Mouse (Mus musculus): ENCODE data around the gene Tymp.

The Tymp gene

GRCm38 (mm10) chr15:89376957-89377356 lies at the start of gene Tymp:
TSS of gene Tymp (minus strand) at chr15:89377039.
- DNase-seq (ENCODE audit: low read depth in 2 of 2, low spot score in 2 of 2) = no peak

GRCm38 (mm10) chr15:89425711-89426121 lies 48.9 kb upstream of the Tymp start, which contains the start of gene Cpt1b:
TSS of gene Cpt1b (minus strand) at chr15:89425863.
- DNase-seq (ENCODE audit: low read depth in 2 of 2, low spot score in 2 of 2) = no peak

GRCm38 (mm10) chr15:89424621-89425020 lies 47.8 kb upstream of the Tymp start:
- DNase-seq (ENCODE audit: low read depth in 2 of 2, low spot score in 2 of 2) = no peak

GRCm38 (mm10) chr15:89421938-89422337 lies 45.1 kb upstream of the Tymp start:
- DNase-seq (ENCODE audit: low read depth in 2 of 2, low spot score in 2 of 2) = no peak

DNA sequence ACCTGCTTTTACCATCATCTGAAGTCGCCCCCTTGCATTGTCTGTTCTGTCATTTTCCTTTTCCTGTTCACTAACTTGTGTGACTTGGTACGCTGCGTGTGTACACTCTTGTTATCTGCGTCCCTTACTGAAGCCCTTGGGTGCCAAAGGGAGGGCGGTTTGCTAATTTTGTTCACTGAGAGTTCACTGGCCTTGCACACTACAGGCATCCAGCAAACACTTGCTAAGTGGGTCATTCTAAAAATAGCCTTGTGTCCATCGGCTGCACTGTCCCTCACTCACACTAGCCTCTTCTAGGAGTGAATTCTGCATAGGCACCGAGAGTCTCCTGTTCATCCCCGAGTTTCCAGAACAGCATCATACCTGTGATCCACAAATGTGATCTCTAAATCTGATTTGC lies 38.4 kb upstream of the Tymp start:
- DNase-seq (ENCODE audit: low read depth in 2 of 2, low spot score in 2 of 2) = no peak

DNA sequence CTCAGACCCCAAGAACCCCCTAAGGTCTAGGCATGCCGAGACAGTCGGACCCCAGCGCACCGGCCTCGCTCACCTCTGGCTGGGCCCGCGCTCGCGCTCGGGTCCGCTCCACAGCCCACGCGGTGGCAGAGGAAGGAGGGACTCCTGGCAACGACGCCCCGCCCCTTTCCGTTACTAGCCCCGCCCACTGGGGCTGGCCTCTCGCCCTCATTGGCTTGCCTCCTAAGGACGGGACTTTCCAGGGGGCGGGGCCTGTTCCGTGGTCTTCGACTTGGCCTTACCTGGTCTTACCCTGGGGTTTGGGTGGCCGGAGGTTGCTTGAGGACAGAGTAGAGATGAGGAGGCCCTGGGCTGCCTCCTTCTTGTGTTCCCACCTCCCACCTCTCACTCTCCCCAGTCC lies 33.3 kb upstream of the Tymp start, which contains the start of gene Syce3:
Gene Syce3, minus strand, starts transcription at position 386 of the 400 bp plus-strand sequence.
- no peak for DNase-seq (ENCODE audit: low read depth in 2 of 2, low spot score in 2 of 2)

GRCm38 (mm10) chr15:89406691-89407090 lies 29.9 kb upstream of the Tymp start:
- DNase-seq (ENCODE audit: low read depth in 2 of 2, low spot score in 2 of 2) = no peak

- DNase-seq (ENCODE audit: low read depth in 2 of 2, low spot score in 2 of 2) = no peak
Measured at GRCm38 (mm10) chr15:89404831-89405623, 28.2 kb upstream of the Tymp start.

DNA sequence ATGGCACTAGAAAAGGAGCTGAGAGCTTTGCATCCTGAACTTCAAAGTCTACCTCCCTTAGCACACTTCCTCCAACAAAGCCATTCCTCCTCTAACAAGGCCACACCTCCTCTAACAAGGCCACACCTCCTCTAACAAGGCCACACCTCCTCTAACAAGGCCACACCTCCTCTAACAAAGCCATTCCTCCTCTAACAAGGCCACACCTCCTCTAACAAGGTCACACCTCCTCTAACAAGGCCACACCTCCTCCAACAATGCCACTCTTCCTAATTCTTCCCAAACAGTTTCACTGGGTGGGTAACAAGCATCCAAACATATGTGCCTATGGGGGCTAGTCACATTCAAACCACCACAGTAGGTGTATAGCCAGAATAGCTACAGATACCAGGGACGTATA lies 25.6 kb upstream of the Tymp start:
- no peak for DNase-seq (ENCODE audit: low read depth in 2 of 2, low spot score in 2 of 2)

DNA sequence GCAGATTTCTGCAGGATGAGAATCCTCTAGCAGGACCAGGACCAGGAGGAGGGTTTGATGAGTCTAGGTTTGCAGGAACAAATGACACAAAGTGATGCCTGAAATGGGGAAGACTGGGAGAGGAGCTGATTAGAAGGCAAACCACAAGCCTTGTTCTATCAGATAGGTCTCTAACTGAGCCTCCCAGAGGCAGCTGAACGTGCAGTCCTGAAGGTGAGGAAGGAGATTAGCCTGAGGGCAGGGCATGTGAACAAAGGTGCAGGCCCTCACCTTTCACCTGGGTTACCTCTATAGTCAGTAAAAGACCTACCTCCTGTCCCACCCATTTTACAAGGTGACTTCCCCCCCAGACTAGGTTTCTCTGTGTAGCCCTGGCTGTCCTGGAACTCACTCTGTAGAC lies 22.9 kb upstream of the Tymp start:
- no peak for DNase-seq (ENCODE audit: low read depth in 2 of 2, low spot score in 2 of 2)

DNA sequence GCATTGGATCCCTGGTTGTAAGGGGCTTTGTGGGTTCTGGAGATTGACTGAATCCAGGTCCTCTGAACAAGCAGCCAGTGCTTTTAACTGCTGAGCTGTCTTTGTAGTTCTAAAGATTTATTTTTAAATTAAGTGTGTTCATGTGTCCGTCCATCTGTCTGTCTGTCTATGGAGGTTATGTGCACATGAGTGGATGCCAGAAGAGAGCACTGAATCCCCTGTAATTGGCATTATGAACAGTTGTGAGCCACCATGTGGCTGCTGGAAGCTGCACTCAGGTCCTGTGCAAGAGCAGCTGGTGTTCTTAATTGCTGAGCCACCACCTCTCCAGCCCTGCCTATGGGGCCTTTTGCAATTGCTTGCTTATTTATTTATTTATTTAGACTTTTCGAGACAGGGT lies 21.3 kb upstream of the Tymp start:
- DNase-seq (ENCODE audit: low read depth in 2 of 2, low spot score in 2 of 2) = no peak

DNA sequence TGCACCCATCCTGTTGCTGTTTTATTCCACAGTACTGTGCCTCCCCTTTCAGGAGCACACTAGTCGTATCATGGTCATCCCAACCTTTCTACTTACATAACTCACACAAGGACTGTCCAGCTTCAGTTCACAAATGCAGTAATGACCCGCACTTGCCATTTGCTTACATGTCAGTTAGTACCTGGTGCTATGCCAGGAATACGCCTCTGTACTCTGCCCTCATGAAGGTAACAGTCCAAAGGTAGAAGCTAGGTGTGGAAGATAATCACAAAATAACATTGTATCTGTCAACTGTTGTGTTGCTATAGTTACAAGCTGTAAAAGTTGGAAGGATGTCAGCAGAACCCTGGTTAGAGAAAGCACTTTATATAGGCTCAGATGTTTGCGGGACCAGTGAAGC lies 20.0 kb upstream of the Tymp start:
- DNase-seq (ENCODE audit: low read depth in 2 of 2, low spot score in 2 of 2) = no peak

DNA sequence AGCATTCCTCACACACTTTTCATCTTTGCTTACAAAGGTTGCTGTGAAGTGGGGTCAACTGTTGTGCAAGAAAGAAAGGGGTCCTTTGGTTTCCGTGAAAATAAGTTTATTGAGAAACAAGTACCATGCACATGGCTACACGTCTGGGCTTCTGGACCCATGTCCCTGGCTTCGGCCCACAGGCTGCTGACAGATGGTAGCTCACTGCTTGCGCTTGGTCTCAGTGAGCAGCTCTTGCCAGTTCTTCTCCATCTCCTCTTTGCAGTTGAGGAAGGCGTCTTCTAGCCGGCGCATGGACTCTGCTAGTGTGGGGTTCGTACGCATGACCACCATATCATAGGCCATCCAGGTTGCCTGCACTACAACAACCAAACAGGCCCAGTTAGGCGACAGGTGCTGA lies 13.2 kb upstream of the Tymp start:
- DNase-seq (ENCODE audit: low read depth in 2 of 2, low spot score in 2 of 2) = no peak

DNA sequence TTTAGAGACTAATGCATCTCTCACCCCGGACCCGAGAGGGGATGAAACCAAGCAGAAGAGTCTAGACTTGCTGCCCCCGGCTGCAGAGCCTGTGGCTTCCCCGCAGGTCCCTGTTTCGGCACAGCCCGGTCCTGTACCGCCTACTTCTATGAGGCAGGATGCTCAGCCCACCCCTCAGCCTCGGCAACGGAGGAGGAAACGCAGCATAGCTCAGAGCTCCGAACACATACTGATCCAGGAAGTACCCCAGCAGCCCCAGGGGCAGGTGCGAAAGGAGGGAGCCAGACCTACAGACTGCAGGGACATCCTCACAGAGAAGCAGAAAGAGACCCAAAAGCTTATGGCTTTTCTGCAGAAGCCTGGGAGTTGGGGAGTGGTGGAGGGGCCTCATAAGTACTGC lies 10.3 kb upstream of the Tymp start:
- no peak for DNase-seq (ENCODE audit: low read depth in 2 of 2, low spot score in 2 of 2)

- no peak for DNase-seq (ENCODE audit: low read depth in 2 of 2, low spot score in 2 of 2)
Measured at GRCm38 (mm10) chr15:89384617-89385016, 7.8 kb upstream of the Tymp start, which contains the start of gene Klhdc7b. TSS of gene Klhdc7b (plus strand) at chr15:89384917.

- no peak for DNase-seq (ENCODE audit: low read depth in 2 of 2, low spot score in 2 of 2)
Measured at GRCm38 (mm10) chr15:89379429-89379828, 2.6 kb upstream of the Tymp start.

GRCm38 (mm10) chr15:89378831-89379401 lies 2.1 kb upstream of the Tymp start, which contains the start of gene Odf3b:
TSS of gene Odf3b (minus strand) at chr15:89379282.
- DNase-seq (ENCODE audit: low read depth in 2 of 2, low spot score in 2 of 2) = no peak

GRCm38 (mm10) chr15:89377938-89378828 lies 1.3 kb upstream of the Tymp start:
- no peak for DNase-seq (ENCODE audit: low read depth in 2 of 2, low spot score in 2 of 2)

DNA sequence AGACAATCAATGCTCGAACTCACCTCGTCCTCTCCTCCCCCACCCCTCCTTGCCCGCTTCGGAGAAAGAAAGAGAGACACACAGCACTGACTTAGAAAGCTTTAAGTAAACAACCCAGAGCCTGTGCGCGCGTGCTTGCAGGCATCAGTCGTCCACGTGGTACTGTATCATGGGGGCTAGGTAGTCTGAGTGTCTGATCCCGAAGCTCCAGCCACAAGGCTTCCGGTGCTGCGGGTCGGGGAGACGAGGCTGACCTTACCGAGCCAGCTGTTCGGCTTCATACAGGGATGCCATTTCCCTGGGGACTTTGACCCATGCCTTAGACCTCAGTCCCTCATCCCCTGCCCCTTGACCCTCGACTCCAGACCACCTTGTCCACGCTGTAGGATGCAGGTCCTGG lies 523 bp upstream of the Tymp start:
- no peak for DNase-seq (ENCODE audit: low read depth in 2 of 2, low spot score in 2 of 2)

DNA sequence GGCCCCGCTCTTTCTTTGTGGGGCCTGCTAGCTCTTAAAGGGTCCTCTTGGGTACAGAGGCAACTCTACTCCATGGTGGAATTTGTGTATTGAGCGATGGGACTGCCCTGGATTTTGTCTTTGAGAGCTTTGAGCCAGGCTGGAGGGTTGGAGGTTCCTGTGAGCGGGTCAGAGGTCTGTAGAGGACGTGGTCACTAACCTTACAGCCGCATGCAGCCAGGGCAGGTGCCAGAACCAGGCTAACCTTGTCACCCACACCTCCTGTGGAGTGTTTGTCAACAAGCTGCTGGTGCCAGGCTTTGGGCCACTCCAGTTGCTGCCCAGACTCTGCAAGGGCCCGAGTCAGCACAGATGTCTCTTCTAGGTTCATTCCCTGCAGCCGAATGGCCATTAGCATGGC lies 799 bp downstream of the Tymp start:
- no peak for DNase-seq (ENCODE audit: low read depth in 2 of 2, low spot score in 2 of 2)

- no peak for DNase-seq (ENCODE audit: low read depth in 2 of 2, low spot score in 2 of 2)
Measured at GRCm38 (mm10) chr15:89374801-89375534, 1.9 kb downstream of the Tymp start.

Data from CD8-positive naive resting alpha-beta T cell, adult 2 months (primary cell).